Mouse (Mus musculus) heart, embryonic 10.5 days (tissue): ENCODE results near the gene Rpl27. TPM values are rescaled to one million over a fixed set of nuclear protein-coding genes. Genes with fewer than 3 reads are reported as not detected.
"Not testable (repeated sequence)": the region's sequence is repeated elsewhere in the genome, so short reads cannot be mapped to it uniquely, and the experiment has no call there.

ENCODE experiments used
- DNase-seq: peaks from one replicate; pipeline ENCODE4 v3.0.0-alpha.2; 2017; ENCODE audit warnings: low spot score
- H3K27ac ChIP-seq: fragments of 300-500 bp; sonication (generic); 2 replicates; pipeline ENCODE4 v1.5.1; 2016; ENCODE audit warnings: mild to moderate bottlenecking
- H3K27me3 ChIP-seq: fragments of 300-500 bp; sonication (generic); 2 replicates; pipeline ENCODE4 v1.6.1; 2016; ENCODE audit warnings: mild to moderate bottlenecking; ENCODE audit not compliant: poor library complexity, insufficient read depth, severe bottlenecking
- H3K36me3 ChIP-seq: fragments of 300-500 bp; sonication (generic); 2 replicates; pipeline ENCODE4 v1.6.1; 2016; ENCODE audit warnings: mild to moderate bottlenecking, moderate library complexity
- H3K4me1 ChIP-seq: fragments of 300-500 bp; sonication (generic); 2 replicates; pipeline ENCODE4 v1.6.1; 2016; ENCODE audit warnings: mild to moderate bottlenecking
- H3K4me3 ChIP-seq: fragments of 300-500 bp; sonication (generic); 2 replicates; pipeline ENCODE4 v1.5.1; 2016; ENCODE audit warnings: mild to moderate bottlenecking, moderate library complexity
- H3K9me3 ChIP-seq: fragments of 300-500 bp; sonication (generic); 2 replicates; pipeline ENCODE4 v1.6.1; 2016; ENCODE audit warnings: mild to moderate bottlenecking, moderate library complexity
- WGBS: fragments of 180-500 bp; shearing (Covaris S2); methylation state at CpG from one replicate; pipeline ENCODE4 v1.1.7; 2016; 5-methylcytosine and 5-hydroxymethylcytosine counted together
- polyA plus RNA-seq: library from polyadenylated mRNA; unstranded; fragments of >200 nt; fragmentation: Nextera tagmentation; extraction: Ambion mirVana; gene quantifications from 2 replicates; pipeline ENCODE4 v1.2.1, GENCODE M21; 2016

Rpl27 gene
- polyA plus RNA-seq, 1 experiment from 2014 or later = 360 TPM

GRCm38 (mm10) chr11:101433396-101433795 is 8.7 kb upstream of the Rpl27 start:
- WGBS = 91% methylated on average over 13 of the region's 13 CpGs
- H3K27ac ChIP-seq = no peak overlapping the region
- no peaks in the 10 kb centered on the region for H3K27me3 ChIP-seq
- no peaks in the 10 kb centered on the region for H3K9me3 ChIP-seq
- no peak for DNase-seq
- no peak overlapping the region for H3K4me3 ChIP-seq
- H3K36me3 ChIP-seq = peaks cover 70% of the 10 kb centered on the region
- no peaks in the 10 kb centered on the region for H3K4me1 ChIP-seq

- H3K27me3 ChIP-seq = no peaks in the 10 kb centered on the region
- no peaks in the 10 kb centered on the region for H3K9me3 ChIP-seq
- H3K4me1 ChIP-seq = no peaks in the 10 kb centered on the region
- H3K27ac ChIP-seq = no peak overlapping the region
- peaks cover 49% of the 10 kb centered on the region for H3K36me3 ChIP-seq
- WGBS = 75% methylated on average over 4 of the region's 4 CpGs
- DNase-seq = no peak
- H3K4me3 ChIP-seq = no peak overlapping the region
Observed at GRCm38 (mm10) chr11:101435831-101436230, 6.3 kb upstream of the Rpl27 start.

- no peak overlapping the region for H3K4me3 ChIP-seq
- no peaks in the 10 kb centered on the region for H3K27me3 ChIP-seq
- no peak overlapping the region for H3K27ac ChIP-seq
- peaks cover 38% of the 10 kb centered on the region for H3K36me3 ChIP-seq
- H3K4me1 ChIP-seq = no peaks in the 10 kb centered on the region
- no peaks in the 10 kb centered on the region for H3K9me3 ChIP-seq
- DNase-seq = no peak
- 84% methylated on average over 4 of the region's 4 CpGs for WGBS
Observed at GRCm38 (mm10) chr11:101436916-101437315, 5.2 kb upstream of the Rpl27 start.

GRCm38 (mm10) chr11:101438006-101438405 is 4.1 kb upstream of the Rpl27 start:
- peaks cover 32% of the 10 kb centered on the region for H3K36me3 ChIP-seq
- not testable (repeated sequence) for H3K4me1 ChIP-seq, H3K9me3 ChIP-seq, H3K4me3 ChIP-seq, H3K27ac ChIP-seq, H3K27me3 ChIP-seq, DNase-seq
- WGBS = 58% methylated on average over 3 of the region's 3 CpGs

GRCm38 (mm10) chr11:101441450-101442126 is 510 bp upstream of the Rpl27 start:
- peaks cover 10% of the 10 kb centered on the region for H3K4me1 ChIP-seq
- not testable (repeated sequence) for H3K9me3 ChIP-seq, H3K27me3 ChIP-seq, DNase-seq
- H3K4me3 ChIP-seq = peak overlapping the region; percentile 86
- peak overlapping the region; percentile 83; the same call in 1 of the 2 replicates for H3K27ac ChIP-seq
- 33% methylated on average over 15 of the region's 15 CpGs for WGBS
- H3K36me3 ChIP-seq = peaks cover 32% of the 10 kb centered on the region

- H3K27ac ChIP-seq = peak overlapping the region; percentile 97
- H3K9me3 ChIP-seq = no peaks in the 10 kb centered on the region
- DNase-seq = no peak
- H3K4me1 ChIP-seq = peaks cover 10% of the 10 kb centered on the region
- WGBS = 1% methylated on average over 14 of the region's 14 CpGs
- H3K4me3 ChIP-seq = peak overlapping the region; percentile 86
- H3K36me3 ChIP-seq = peaks cover 32% of the 10 kb centered on the region
- H3K27me3 ChIP-seq = no peaks in the 10 kb centered on the region
Observed at GRCm38 (mm10) chr11:101442760-101443159, 662 bp downstream of the Rpl27 start.

- DNase-seq = no peak
Observed at GRCm38 (mm10) chr11:101446319-101446718, 4.2 kb downstream of the Rpl27 start.

GRCm38 (mm10) chr11:101446860-101447259 is 4.8 kb downstream of the Rpl27 start:
- H3K9me3 ChIP-seq, H3K4me3 ChIP-seq, H3K27me3 ChIP-seq, DNase-seq, H3K27ac ChIP-seq: not testable (repeated sequence)
- WGBS = 84% methylated on average over 8 of the region's 8 CpGs
- peaks cover 20% of the 10 kb centered on the region for H3K4me1 ChIP-seq
- peaks cover 32% of the 10 kb centered on the region for H3K36me3 ChIP-seq

More at GRCm38 (mm10) chr11:101446319-101446718, 4.2 kb downstream of the Rpl27 start:
- 69% methylated on average over 1 of the region's 1 CpGs for WGBS
- Histone ChIP-seq H3K9me3 (no peaks in the 10 kb centered on the region), H3K27ac (no peak overlapping the region), H3K4me1 (peaks cover 20% of the 10 kb centered on the region), H3K4me3 (no peak overlapping the region), H3K27me3 (no peaks in the 10 kb centered on the region), H3K36me3 (peaks cover 32% of the 10 kb centered on the region)

GRCm38 (mm10) chr11:101447786-101448185 is 5.7 kb downstream of the Rpl27 start:
- Histone ChIP-seq H3K4me1 (peaks cover 25% of the 10 kb centered on the region), H3K36me3 (peaks cover 32% of the 10 kb centered on the region), H3K27ac (0 out of 2 replicates have a peak overlapping the region, but pooled peaks have one; percentile 67), H3K9me3 (no peaks in the 10 kb centered on the region), H3K4me3 (peak overlapping the region; percentile 51; the same call in 1 of the 2 replicates), H3K27me3 (no peaks in the 10 kb centered on the region)
- DNase-seq = no peak
- WGBS = 86% methylated on average over 5 of the region's 5 CpGs

- H3K9me3 ChIP-seq = no peaks in the 10 kb centered on the region
- H3K4me3 ChIP-seq = peak within 1 kb of the TSS; percentile 51
- 24% methylated on average over 10 of the region's 10 CpGs for WGBS
- H3K4me1 ChIP-seq = peaks cover 21% of the 10 kb centered on the region
- H3K36me3 ChIP-seq = peaks cover 27% of the 10 kb centered on the region
- H3K27ac ChIP-seq = peak within 1 kb of the TSS; percentile 67
- no peaks in the 10 kb centered on the region for H3K27me3 ChIP-seq
- DNase-seq = peak; percentile 91
Observed at GRCm38 (mm10) chr11:101448274-101448746, 6.2 kb downstream of the Rpl27 start, which contains the start of gene Ifi35. Ifi35 (plus strand) TSS chr11:101448407.

GRCm38 (mm10) chr11:101448899-101449298 is 6.8 kb downstream of the Rpl27 start:
- Histone ChIP-seq H3K27ac (peak overlapping the region; percentile 67; the same call in 1 of the 2 replicates), H3K4me3 (peak overlapping the region; percentile 51), H3K36me3 (peaks cover 22% of the 10 kb centered on the region), H3K27me3 (no peaks in the 10 kb centered on the region), H3K9me3 (no peaks in the 10 kb centered on the region), H3K4me1 (peaks cover 16% of the 10 kb centered on the region)
- DNase-seq = no peak
- 79% methylated on average over 4 of the region's 4 CpGs for WGBS

- not testable (repeated sequence) for H3K27ac ChIP-seq
- 81% methylated on average over 4 of the region's 4 CpGs for WGBS
Observed at GRCm38 (mm10) chr11:101449596-101449995, 7.5 kb downstream of the Rpl27 start.

GRCm38 (mm10) chr11:101450394-101450793 is 8.3 kb downstream of the Rpl27 start:
- H3K36me3 ChIP-seq = peaks cover 7% of the 10 kb centered on the region

More at GRCm38 (mm10) chr11:101449596-101449995, 7.5 kb downstream of the Rpl27 start:
- H3K4me3 ChIP-seq, H3K27me3 ChIP-seq, H3K9me3 ChIP-seq, DNase-seq: not testable (repeated sequence)
- Histone ChIP-seq H3K4me1 (peaks cover 18% of the 10 kb centered on the region), H3K36me3 (peaks cover 15% of the 10 kb centered on the region)

More at GRCm38 (mm10) chr11:101450394-101450793, 8.3 kb downstream of the Rpl27 start:
- no peak overlapping the region for H3K27ac ChIP-seq
- WGBS = 74% methylated on average over 3 of the region's 3 CpGs
- H3K9me3 ChIP-seq = no peaks in the 10 kb centered on the region
- no peak overlapping the region for H3K4me3 ChIP-seq
- H3K27me3 ChIP-seq = no peaks in the 10 kb centered on the region
- no peak for DNase-seq
- peaks cover 22% of the 10 kb centered on the region for H3K4me1 ChIP-seq
